Mouse (Mus musculus) lung, adult 2 months (tissue): ENCODE measurements around the gene Slc41a2.

Experiments
- CTCF ChIP-seq: fragments of 200-500 bp; IDR thresholded peaks from 2 replicates; pipeline ENCODE4 v1.5.1; 2011; ENCODE audit warnings: mild to moderate bottlenecking, low read length, control low read depth; ENCODE audit not compliant: insufficient read depth
- POLR2A ChIP-seq: fragments of 200-500 bp; IDR thresholded peaks from 2 replicates; pipeline ENCODE4 v1.6.1; 2011; ENCODE audit warnings: low read depth, mild to moderate bottlenecking, control low read depth, low read length, borderline replicate concordance; ENCODE audit errors: extremely low read depth

DNA sequence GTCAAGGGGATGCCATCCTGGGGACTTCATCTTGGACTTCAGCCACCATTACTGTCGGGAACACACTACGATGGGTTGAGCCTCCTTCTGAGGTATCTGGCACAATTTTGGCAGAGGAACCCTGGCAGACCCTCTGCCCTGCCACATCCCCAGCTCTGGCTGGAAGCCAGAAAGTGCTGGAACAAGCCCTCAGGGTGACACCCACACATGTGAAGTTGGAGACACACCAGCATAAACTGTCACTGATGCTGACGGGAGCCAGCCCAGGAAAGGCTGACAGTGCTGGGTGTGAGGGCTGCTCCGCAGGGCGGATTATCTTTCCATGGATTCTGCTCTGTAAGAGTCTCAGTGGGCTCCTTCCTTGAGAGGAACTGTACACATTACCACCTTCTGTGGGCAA, 150.7 kb downstream of the Slc41a2 start:
- TF ChIP-seq POLR2A (no peak), CTCF (no peak)
